Mouse (Mus musculus) heart, adult 2 months (tissue): ENCODE measurements around the gene Hic1.

Experiments
- CTCF ChIP-seq: fragments of 200-600 bp; IDR thresholded peaks from 2 replicates; pipeline ENCODE4 v1.8.1; 2022; ENCODE audit warnings: antibody characterized with exemption, mild to moderate bottlenecking, moderate library complexity
- POLR2A ChIP-seq: fragments of 200-500 bp; IDR thresholded peaks from 2 replicates; pipeline ENCODE4 v1.6.1; 2011; ENCODE audit warnings: mild to moderate bottlenecking, low read depth, low read length, control low read depth; ENCODE audit not compliant: insufficient read depth

- TF ChIP-seq CTCF, result no peak
- 0 out of 2 replicates have a peak, but pooled peaks have one; percentile 18 for TF ChIP-seq POLR2A
These were observed 10.9 kb downstream of the Hic1 start for GRCm38 (mm10) chr11:75158432-75158831.
